ENCODE assay signal across 30 mouse cellular contexts in genomic region chr5:138782697-138783096, GRCm38 (mm10). TPM values are rescaled to one million over a fixed set of nuclear protein-coding genes. Genes with fewer than 3 reads are reported as not detected.
DNase-seq lines count a peak whose midpoint lies in the region; ATAC-seq and TF ChIP-seq lines count a peak whose summit lies in the region.
"Had no signal": no experiment of that assay in that cellular context is flagged by ENCODE, and none has a peak within 500 bp of the region (broad histone marks: within the 10 kb centered on the region; RNA-seq: fewer than 3 reads in every experiment).

No protein-coding gene starts in this region.

- TF ChIP-seq CTCF in liver, postnatal 0 days (IDR thresholded peaks at IDR 0.05; ENCODE audit: low read depth), result no peak
- no peak for TF ChIP-seq CTCF in forebrain, postnatal 0 days (IDR thresholded peaks at IDR 0.05; ENCODE audit: low read depth)

- H3K27ac ChIP-seq in forebrain, embryonic 13.5 days, result peak overlapping the region; percentile 55
- H3K27ac ChIP-seq in forebrain, embryonic 11.5 days (ENCODE audit: low read depth, low read length), result no peak overlapping the region
- H3K27ac ChIP-seq in liver, postnatal 0 days (ENCODE audit: low read depth), result no peak overlapping the region
- H3K27ac ChIP-seq in liver, embryonic 11.5 days (ENCODE audit: low read depth, low read length), result no peak overlapping the region
- peak overlapping the region; percentile 53 for H3K27ac ChIP-seq in forebrain, embryonic 15.5 days (replicated peaks)
- peak overlapping the region; percentile 54 for H3K27ac ChIP-seq in forebrain, postnatal 0 days (ENCODE audit: low read depth, low read length)
- H3K27ac ChIP-seq: embryonic facial prominence, embryonic 13.5 days; heart, adult 2 months; heart, embryonic 10.5 days; heart, embryonic 13.5 days; hindbrain, embryonic 15.5 days; intestine, embryonic 15.5 days had no signal

- peaks cover 23% of the 10 kb centered on the region for H3K36me3 ChIP-seq in forebrain, embryonic 13.5 days (ENCODE audit: poor library complexity, severe bottlenecking)
- no peaks in the 10 kb centered on the region for H3K36me3 ChIP-seq in forebrain, embryonic 11.5 days (ENCODE audit: control insufficient read depth, insufficient read depth, low read length)
- no peaks in the 10 kb centered on the region; the same call in 1 of the 2 replicates for H3K36me3 ChIP-seq in liver, postnatal 0 days (replicated peaks; ENCODE audit: insufficient read depth, low read length)
- no peaks in the 10 kb centered on the region for H3K36me3 ChIP-seq in liver, embryonic 11.5 days (ENCODE audit: control insufficient read depth, insufficient read depth, low read length)
- H3K36me3 ChIP-seq in forebrain, embryonic 15.5 days, result peaks cover 8% of the 10 kb centered on the region; the same call in 1 of the 2 replicates
- peaks cover 35% of the 10 kb centered on the region; the same call in 1 of the 2 replicates for H3K36me3 ChIP-seq in forebrain, postnatal 0 days (ENCODE audit: insufficient read depth)
- H3K36me3 ChIP-seq: embryonic facial prominence, embryonic 13.5 days; heart, embryonic 10.5 days; heart, embryonic 13.5 days; intestine, embryonic 15.5 days had no signal

- no peaks in the 10 kb centered on the region for H3K9me3 ChIP-seq in forebrain, embryonic 13.5 days (replicated peaks)
- H3K9me3 ChIP-seq in forebrain, embryonic 11.5 days (ENCODE audit: control insufficient read depth, low read length), result no peaks in the 10 kb centered on the region
- H3K9me3 ChIP-seq in liver, postnatal 0 days (ENCODE audit: low read length), result no peaks in the 10 kb centered on the region
- H3K9me3 ChIP-seq in liver, embryonic 11.5 days (ENCODE audit: control insufficient read depth, low read length), result no peaks in the 10 kb centered on the region
- no peaks in the 10 kb centered on the region for H3K9me3 ChIP-seq in forebrain, embryonic 15.5 days
- no peaks in the 10 kb centered on the region for H3K9me3 ChIP-seq in forebrain, postnatal 0 days (ENCODE audit: low read length)
- H3K9me3 ChIP-seq: embryonic facial prominence, embryonic 13.5 days; heart, embryonic 10.5 days; heart, embryonic 13.5 days; hindbrain, embryonic 15.5 days; intestine, embryonic 15.5 days had no signal

- intact Hi-C loops in gastrocnemius, postnatal 36 days (cut with DNase I), result no loop called here

- H3K4me1 ChIP-seq in forebrain, embryonic 13.5 days, result peaks cover 13% of the 10 kb centered on the region
- no peaks in the 10 kb centered on the region for H3K4me1 ChIP-seq in forebrain, embryonic 11.5 days (replicated peaks; ENCODE audit: control insufficient read depth, insufficient read depth, low read length)
- H3K4me1 ChIP-seq in liver, postnatal 0 days (ENCODE audit: insufficient read depth), result peaks cover 12% of the 10 kb centered on the region
- no peaks in the 10 kb centered on the region for H3K4me1 ChIP-seq in liver, embryonic 11.5 days (replicated peaks; ENCODE audit: control insufficient read depth, insufficient read depth, low read length)
- H3K4me1 ChIP-seq in forebrain, embryonic 15.5 days, result peaks cover 25% of the 10 kb centered on the region
- 0 out of 2 replicates have a peak, but pooled peaks cover 3% of the 10 kb centered on the region for H3K4me1 ChIP-seq in forebrain, postnatal 0 days (ENCODE audit: insufficient read depth)

- 94% methylated on average over 1 of the region's 1 CpGs for WGBS in forebrain, embryonic 13.5 days
- WGBS in forebrain, embryonic 11.5 days, result 82% methylated on average over 1 of the region's 1 CpGs
- 60% methylated on average over 1 of the region's 1 CpGs for WGBS in liver, postnatal 0 days (ENCODE audit: insufficient replicate concordance)
- WGBS in liver, embryonic 11.5 days, result 77% methylated on average over 1 of the region's 1 CpGs
- WGBS in forebrain, embryonic 15.5 days, result 100% methylated on average over 1 of the region's 1 CpGs
- WGBS in forebrain, postnatal 0 days, result 100% methylated on average over 1 of the region's 1 CpGs

- TF ChIP-seq EP300 in liver, postnatal 0 days (IDR thresholded peaks at IDR 0.05; ENCODE audit: low read depth), result no peak

- no peak for ATAC-seq in forebrain, embryonic 13.5 days
- ATAC-seq in forebrain, embryonic 11.5 days (replicated peaks; ENCODE audit: low FRiP score), result no peak
- peak; percentile 70 for ATAC-seq in liver, postnatal 0 days
- ATAC-seq in liver, embryonic 11.5 days (replicated peaks; ENCODE audit: low FRiP score), result no peak
- ATAC-seq in forebrain, embryonic 15.5 days (replicated peaks), result no peak
- peak; percentile 34; the same call in 1 of the 2 replicates for ATAC-seq in forebrain, postnatal 0 days
- ATAC-seq: CD4-positive, CD25-positive, alpha-beta regulatory T cell, adult 4 months; intestine, embryonic 15.5 days had no signal

- H3K4me3 ChIP-seq in forebrain, embryonic 13.5 days, result no peak overlapping the region
- no peak overlapping the region for H3K4me3 ChIP-seq in forebrain, embryonic 11.5 days (ENCODE audit: low read depth, low read length)
- H3K4me3 ChIP-seq in liver, postnatal 0 days (ENCODE audit: low read depth, low read length), result no peak overlapping the region
- no peak overlapping the region for H3K4me3 ChIP-seq in liver, embryonic 11.5 days (ENCODE audit: low read depth, low read length)
- H3K4me3 ChIP-seq in forebrain, embryonic 15.5 days, result no peak overlapping the region
- no peak overlapping the region for H3K4me3 ChIP-seq in forebrain, postnatal 0 days (ENCODE audit: low read depth, low read length)
- H3K4me3 ChIP-seq: embryonic facial prominence, embryonic 13.5 days; heart, adult 2 months; heart, embryonic 10.5 days; heart, embryonic 13.5 days; hindbrain, embryonic 15.5 days; intestine, embryonic 15.5 days had no signal

- no peak overlapping the region for H3K9ac ChIP-seq in forebrain, embryonic 13.5 days
- H3K9ac ChIP-seq in forebrain, embryonic 11.5 days (ENCODE audit: low read length), result no peak overlapping the region
- no peak overlapping the region for H3K9ac ChIP-seq in liver, postnatal 0 days (replicated peaks)
- H3K9ac ChIP-seq in liver, embryonic 11.5 days (ENCODE audit: low read depth, low read length), result no peak overlapping the region
- H3K9ac ChIP-seq in forebrain, embryonic 15.5 days (replicated peaks), result no peak overlapping the region
- no peak overlapping the region for H3K9ac ChIP-seq in forebrain, postnatal 0 days
- H3K9ac ChIP-seq: embryonic facial prominence, embryonic 13.5 days; heart, embryonic 13.5 days; hindbrain, embryonic 15.5 days; intestine, embryonic 15.5 days had no signal

- DNase-seq in forebrain, embryonic 11.5 days (ENCODE audit: low spot score), result no peak
- DNase-seq in liver, postnatal 0 days, result peak; percentile 40
- no peak for DNase-seq in liver, embryonic 11.5 days (ENCODE audit: low spot score)
- DNase-seq in forebrain, postnatal 0 days, result no peak
- DNase-seq in gastrocnemius, postnatal 36 days, result no peak
- no peak for DNase-seq in thymus, postnatal 0 days (ENCODE audit: low spot score)
- DNase-seq: adrenal gland, adult 2 months; adrenal gland, postnatal 14 days; cerebellum, adult 11 months; cerebellum, adult 2 months; cerebellum, adult 9-11 months; cerebellum, postnatal 25 days; gastrocnemius, postnatal 25 days; heart, adult 2 months; heart, postnatal 14 days; heart, postnatal 4 days had no signal

- no peaks in the 10 kb centered on the region for H3K27me3 ChIP-seq in forebrain, embryonic 13.5 days
- no peaks in the 10 kb centered on the region for H3K27me3 ChIP-seq in forebrain, embryonic 11.5 days (ENCODE audit: control insufficient read depth, insufficient read depth, low read length)
- H3K27me3 ChIP-seq in liver, postnatal 0 days (ENCODE audit: insufficient read depth, low read length), result no peaks in the 10 kb centered on the region
- H3K27me3 ChIP-seq in liver, embryonic 11.5 days (replicated peaks; ENCODE audit: control insufficient read depth, insufficient read depth, low read length), result no peaks in the 10 kb centered on the region
- H3K27me3 ChIP-seq in forebrain, embryonic 15.5 days, result no peaks in the 10 kb centered on the region
- H3K27me3 ChIP-seq in forebrain, postnatal 0 days (ENCODE audit: insufficient read depth, low read length), result no peaks in the 10 kb centered on the region
- H3K27me3 ChIP-seq: embryonic facial prominence, embryonic 13.5 days; hindbrain, embryonic 15.5 days; intestine, embryonic 15.5 days had no signal

- H3K4me2 ChIP-seq in forebrain, embryonic 13.5 days, result no peak overlapping the region
- H3K4me2 ChIP-seq in forebrain, embryonic 11.5 days (ENCODE audit: low read depth, low read length, severe bottlenecking), result no peak overlapping the region
- no peak overlapping the region for H3K4me2 ChIP-seq in liver, postnatal 0 days (ENCODE audit: low read depth, low read length)
- H3K4me2 ChIP-seq in liver, embryonic 11.5 days, result no peak overlapping the region
- no peak overlapping the region for H3K4me2 ChIP-seq in forebrain, embryonic 15.5 days (replicated peaks)
- no peak overlapping the region for H3K4me2 ChIP-seq in forebrain, postnatal 0 days (ENCODE audit: low read depth)
- H3K4me2 ChIP-seq: embryonic facial prominence, embryonic 13.5 days; heart, embryonic 13.5 days; hindbrain, embryonic 15.5 days; intestine, embryonic 15.5 days had no signal

RNA-seq across cellular contexts. Expression of gene Fam20c, which starts 28.4 kb away (rescaled TPM):
- polyA plus RNA-seq in forebrain, embryonic 13.5 days (2015; fragmentation: Nextera tagmentation; extraction: Ambion mirVana), result 22.6 and 22.8 TPM in 2 replicates
- polyA plus RNA-seq in forebrain, embryonic 11.5 days (2014; fragmentation: Nextera tagmentation; extraction: Ambion mirVana), result 11.2 and 14.4 TPM in 2 replicates
- polyA plus RNA-seq in liver, postnatal 0 days (2015; fragmentation: Nextera tagmentation; extraction: Ambion mirVana), result 15.3 and 19.0 TPM in 2 replicates
- 10.3 and 11.1 TPM in 2 replicates for polyA plus RNA-seq in liver, embryonic 11.5 days (2014; fragmentation: Nextera tagmentation; extraction: Ambion mirVana)
- 43.7 and 47.3 TPM in 2 replicates for polyA plus RNA-seq in forebrain, embryonic 15.5 days (2015; fragmentation: Nextera tagmentation; extraction: Ambion mirVana)
- 69.5 and 81.7 TPM in 2 replicates for total RNA-seq in forebrain, postnatal 0 days (2014; rRNA removed)
- polyA plus RNA-seq in forebrain, postnatal 0 days (2015; fragmentation: Nextera tagmentation; extraction: Ambion mirVana), result 47.9 and 50.0 TPM in 2 replicates
- 10 to 100 TPM; 13.9 to 16.3 TPM for total RNA-seq in gastrocnemius, postnatal 36 days (2021)
- polyA plus RNA-seq in thymus, postnatal 0 days (2015; fragmentation: Nextera tagmentation; extraction: Ambion mirVana), result 2.7 and 3.0 TPM in 2 replicates
- total RNA-seq: MEL had no signal
- polyA plus RNA-seq: CD4-positive, CD25-positive, alpha-beta regulatory T cell, adult 4 months had no signal

RNA-seq across cellular contexts. Expression of gene Gm5294, which starts 37.2 kb away (rescaled TPM):
- not detected in 2 replicates for polyA plus RNA-seq in forebrain, embryonic 13.5 days (2015; fragmentation: Nextera tagmentation; extraction: Ambion mirVana)
- not detected in 2 replicates for polyA plus RNA-seq in forebrain, embryonic 11.5 days (2014; fragmentation: Nextera tagmentation; extraction: Ambion mirVana)
- not detected in 2 replicates for polyA plus RNA-seq in liver, postnatal 0 days (2015; fragmentation: Nextera tagmentation; extraction: Ambion mirVana)
- not detected in 2 replicates for polyA plus RNA-seq in liver, embryonic 11.5 days (2014; fragmentation: Nextera tagmentation; extraction: Ambion mirVana)
- polyA plus RNA-seq in forebrain, embryonic 15.5 days (2015; fragmentation: Nextera tagmentation; extraction: Ambion mirVana), result not detected in 2 replicates
- total RNA-seq in forebrain, postnatal 0 days (2014; rRNA removed), result not detected in 2 replicates
- polyA plus RNA-seq in forebrain, postnatal 0 days (2015; fragmentation: Nextera tagmentation; extraction: Ambion mirVana), result 0.23 TPM in 1 of 2 replicates, not detected in the other
- not detected for total RNA-seq in gastrocnemius, postnatal 36 days (2021)
- polyA plus RNA-seq in thymus, postnatal 0 days (2015; fragmentation: Nextera tagmentation; extraction: Ambion mirVana), result 0.48 TPM in 1 of 2 replicates, not detected in the other
- total RNA-seq: adrenal gland, adult 2 months; adrenal gland, postnatal 14 days; adrenal gland, postnatal 4 days; common myeloid progenitor, adult 5-6 weeks; gastrocnemius, adult 8-10 months; gastrocnemius, postnatal 25 days; heart, adult 2 months; heart, postnatal 14 days; heart, postnatal 4 days; MEL had no signal
- polyA plus RNA-seq: C2C12; CD4-positive, CD25-positive, alpha-beta regulatory T cell, adult 4 months; cerebellum, adult 2 months; embryonic facial prominence, embryonic 13.5 days; heart, adult 2 months; heart, embryonic 10.5 days; heart, embryonic 13.5 days; hindbrain, embryonic 11.5 days; intestine, embryonic 15.5 days had no signal

Comparison
In these comparisons a context has a peak if more than half of its experiments do, and no peak if none do; other contexts are left out.
1. ATAC-seq: peak in liver, postnatal 0 days (single experiment) and forebrain, postnatal 0 days (single experiment); none in forebrain, embryonic 13.5 days (single experiment), forebrain, embryonic 11.5 days (single experiment), liver, embryonic 11.5 days (single experiment) and forebrain, embryonic 15.5 days (single experiment).
2. H3K27ac ChIP-seq: peak in forebrain, embryonic 13.5 days (single experiment), forebrain, embryonic 15.5 days (single experiment) and forebrain, postnatal 0 days (single experiment); none in forebrain, embryonic 11.5 days (single experiment), liver, postnatal 0 days (single experiment) and liver, embryonic 11.5 days (single experiment).